Mouse (Mus musculus): ENCODE measurements at regions not wholly inside any gene's neighbourhood (a gene's known extent, or its start where the extent isn't known, plus 50 kb on each side); places are given as distances from the start of the nearest gene placed in this dataset.
A peak's percentile ranks its signal among the peaks of the same experiment; 100 is the strongest.

GRCm38 (mm10) chr17:10105299-10105698, 214.4 kb downstream of the Qk start:
- H3K27me3 ChIP-seq (replicated peaks) = no peaks in the 10 kb centered on the region
- no peaks in the 10 kb centered on the region for H3K36me3 ChIP-seq
- WGBS = 73% methylated on average over 3 of the region's 3 CpGs
- no peak for ATAC-seq (ENCODE audit: low FRiP score)
- no peak overlapping the region for H3K4me2 ChIP-seq
- 0 out of 2 replicates have a peak, but pooled peaks cover 4% of the 10 kb centered on the region for H3K4me1 ChIP-seq
- H3K4me3 ChIP-seq (replicated peaks) = no peak overlapping the region
- no peak overlapping the region for H3K9ac ChIP-seq (replicated peaks)
- no peak overlapping the region for H3K27ac ChIP-seq (replicated peaks)
- no peaks in the 10 kb centered on the region for H3K9me3 ChIP-seq (replicated peaks)

- no peaks in the 10 kb centered on the region for H3K36me3 ChIP-seq
- 81% methylated on average over 4 of the region's 4 CpGs for WGBS
- H3K27me3 ChIP-seq (replicated peaks) = no peaks in the 10 kb centered on the region
- H3K9ac ChIP-seq (replicated peaks) = no peak overlapping the region
- no peaks in the 10 kb centered on the region for H3K4me1 ChIP-seq
- H3K4me2 ChIP-seq = no peak overlapping the region
- ATAC-seq (ENCODE audit: low FRiP score) = no peak
- no peak overlapping the region for H3K27ac ChIP-seq (replicated peaks)
- no peak overlapping the region for H3K4me3 ChIP-seq (replicated peaks)
- no peaks in the 10 kb centered on the region for H3K9me3 ChIP-seq (replicated peaks)
These were observed 221.5 kb downstream of the Qk start for GRCm38 (mm10) chr17:10098199-10098598.

- ATAC-seq (ENCODE audit: low FRiP score) = no peak
- no peak overlapping the region for H3K4me3 ChIP-seq (replicated peaks)
- H3K36me3 ChIP-seq = no peaks in the 10 kb centered on the region
- no peaks in the 10 kb centered on the region for H3K9me3 ChIP-seq (replicated peaks)
- H3K4me1 ChIP-seq = no peaks in the 10 kb centered on the region
- H3K27ac ChIP-seq (replicated peaks) = no peak overlapping the region
- H3K4me2 ChIP-seq = no peak overlapping the region
- H3K27me3 ChIP-seq (replicated peaks) = no peaks in the 10 kb centered on the region
- H3K9ac ChIP-seq (replicated peaks) = no peak overlapping the region
These were observed 222.0 kb downstream of the Qk start for GRCm38 (mm10) chr17:10097691-10098090.

GRCm38 (mm10) chr17:10095841-10096301, 223.8 kb downstream of the Qk start:
- 86% methylated on average over 3 of the region's 3 CpGs for WGBS
- H3K27ac ChIP-seq (replicated peaks) = no peak overlapping the region

GRCm38 (mm10) chr17:10094108-10094521, 225.5 kb downstream of the Qk start:
- Histone ChIP-seq H3K4me2 (no peak overlapping the region), H3K4me1 (no peaks in the 10 kb centered on the region), H3K9ac (replicated peaks) (no peak overlapping the region), H3K36me3 (no peaks in the 10 kb centered on the region), H3K27me3 (replicated peaks) (no peaks in the 10 kb centered on the region), H3K27ac (replicated peaks) (no peak overlapping the region), H3K9me3 (replicated peaks) (no peaks in the 10 kb centered on the region), H3K4me3 (replicated peaks) (no peak overlapping the region)
- no peak for ATAC-seq (ENCODE audit: low FRiP score)
- WGBS = 83% methylated on average over 3 of the region's 3 CpGs

More at GRCm38 (mm10) chr17:10095841-10096301, 223.8 kb downstream of the Qk start:
- no peak for ATAC-seq (ENCODE audit: low FRiP score)
- Histone ChIP-seq H3K9ac (replicated peaks) (no peak overlapping the region), H3K4me2 (no peak overlapping the region), H3K36me3 (no peaks in the 10 kb centered on the region), H3K27me3 (replicated peaks) (no peaks in the 10 kb centered on the region), H3K4me3 (replicated peaks) (no peak overlapping the region), H3K9me3 (replicated peaks) (no peaks in the 10 kb centered on the region), H3K4me1 (no peaks in the 10 kb centered on the region)

GRCm38 (mm10) chr17:10093437-10094107, 226.1 kb downstream of the Qk start:
- WGBS = 80% methylated on average over 8 of the region's 8 CpGs
- Histone ChIP-seq H3K9ac (replicated peaks) (no peak overlapping the region), H3K27me3 (replicated peaks) (no peaks in the 10 kb centered on the region), H3K36me3 (no peaks in the 10 kb centered on the region), H3K9me3 (replicated peaks) (no peaks in the 10 kb centered on the region), H3K27ac (replicated peaks) (no peak overlapping the region), H3K4me1 (no peaks in the 10 kb centered on the region), H3K4me2 (no peak overlapping the region), H3K4me3 (replicated peaks) (no peak overlapping the region)
- no peak for ATAC-seq (ENCODE audit: low FRiP score)

GRCm38 (mm10) chr17:10087192-10087886, 232.3 kb downstream of the Qk start:
- Histone ChIP-seq H3K27me3 (replicated peaks) (no peaks in the 10 kb centered on the region), H3K4me1 (no peaks in the 10 kb centered on the region), H3K4me2 (no peak overlapping the region), H3K27ac (replicated peaks) (no peak overlapping the region), H3K9ac (replicated peaks) (no peak overlapping the region), H3K4me3 (replicated peaks) (no peak overlapping the region), H3K9me3 (replicated peaks) (no peaks in the 10 kb centered on the region), H3K36me3 (no peaks in the 10 kb centered on the region)
- ATAC-seq (ENCODE audit: low FRiP score) = no peak
- 80% methylated on average over 7 of the region's 7 CpGs for WGBS

- Histone ChIP-seq H3K9ac (replicated peaks) (no peak overlapping the region), H3K9me3 (replicated peaks) (no peaks in the 10 kb centered on the region), H3K27me3 (replicated peaks) (no peaks in the 10 kb centered on the region), H3K4me2 (no peak overlapping the region), H3K4me3 (replicated peaks) (no peak overlapping the region), H3K4me1 (0 out of 2 replicates have a peak, but pooled peaks cover 2% of the 10 kb centered on the region), H3K36me3 (no peaks in the 10 kb centered on the region), H3K27ac (replicated peaks) (0 out of 2 replicates have a peak overlapping the region, but pooled peaks have one; percentile 9)
- no peak for ATAC-seq (ENCODE audit: low FRiP score)
- 88% methylated on average over 2 of the region's 2 CpGs for WGBS
These were observed 233.1 kb downstream of the Qk start for GRCm38 (mm10) chr17:10086558-10086957.

- no peaks in the 10 kb centered on the region for H3K9me3 ChIP-seq (replicated peaks)
- H3K27ac ChIP-seq (replicated peaks) = 0 out of 2 replicates have a peak overlapping the region, but pooled peaks have one; percentile 9
- WGBS = 57% methylated on average over 2 of the region's 2 CpGs
- no peaks in the 10 kb centered on the region for H3K36me3 ChIP-seq
- H3K4me3 ChIP-seq (replicated peaks) = no peak overlapping the region
- H3K4me1 ChIP-seq = 0 out of 2 replicates have a peak, but pooled peaks cover 3% of the 10 kb centered on the region
- H3K9ac ChIP-seq (replicated peaks) = no peak overlapping the region
- H3K4me2 ChIP-seq = no peak overlapping the region
- H3K27me3 ChIP-seq (replicated peaks) = no peaks in the 10 kb centered on the region
- no peak for ATAC-seq (ENCODE audit: low FRiP score)
These were observed 233.5 kb downstream of the Qk start for GRCm38 (mm10) chr17:10086132-10086531.

- H3K27ac ChIP-seq (replicated peaks) = no peak overlapping the region
- H3K9ac ChIP-seq (replicated peaks) = no peak overlapping the region
- no peaks in the 10 kb centered on the region for H3K27me3 ChIP-seq (replicated peaks)
- 40% methylated on average over 10 of the region's 10 CpGs for WGBS
- no peak overlapping the region for H3K4me3 ChIP-seq (replicated peaks)
- no peaks in the 10 kb centered on the region for H3K36me3 ChIP-seq
- 0 out of 2 replicates have a peak, but pooled peaks cover 3% of the 10 kb centered on the region for H3K4me1 ChIP-seq
- ATAC-seq (ENCODE audit: low FRiP score) = no peak
- H3K4me2 ChIP-seq = no peak overlapping the region
- H3K9me3 ChIP-seq (replicated peaks) = no peaks in the 10 kb centered on the region
These were observed 237.9 kb downstream of the Qk start for GRCm38 (mm10) chr17:10081721-10082120.

GRCm38 (mm10) chr17:10079853-10080650, 239.6 kb downstream of the Qk start:
- no peak for ATAC-seq (ENCODE audit: low FRiP score)
- no peaks in the 10 kb centered on the region for H3K9me3 ChIP-seq (replicated peaks)
- 0 out of 2 replicates have a peak, but pooled peaks cover 3% of the 10 kb centered on the region for H3K4me1 ChIP-seq
- H3K4me2 ChIP-seq = no peak overlapping the region
- no peak overlapping the region for H3K9ac ChIP-seq (replicated peaks)
- 73% methylated on average over 15 of the region's 15 CpGs for WGBS
- no peaks in the 10 kb centered on the region for H3K36me3 ChIP-seq
- no peaks in the 10 kb centered on the region for H3K27me3 ChIP-seq (replicated peaks)
- H3K4me3 ChIP-seq (replicated peaks) = no peak overlapping the region
- no peak overlapping the region for H3K27ac ChIP-seq (replicated peaks)

Measured in neural tube, embryonic 15.5 days (tissue).